Mouse (Mus musculus): Measurements from ENCODE around the gene Ipmk. TPM values are rescaled to one million over a fixed set of nuclear protein-coding genes. Genes with fewer than 3 reads are reported as not detected.

Gene Ipmk
- polyA plus RNA-seq, 1 experiment from 2014 or later: 21.0 TPM

DNA sequence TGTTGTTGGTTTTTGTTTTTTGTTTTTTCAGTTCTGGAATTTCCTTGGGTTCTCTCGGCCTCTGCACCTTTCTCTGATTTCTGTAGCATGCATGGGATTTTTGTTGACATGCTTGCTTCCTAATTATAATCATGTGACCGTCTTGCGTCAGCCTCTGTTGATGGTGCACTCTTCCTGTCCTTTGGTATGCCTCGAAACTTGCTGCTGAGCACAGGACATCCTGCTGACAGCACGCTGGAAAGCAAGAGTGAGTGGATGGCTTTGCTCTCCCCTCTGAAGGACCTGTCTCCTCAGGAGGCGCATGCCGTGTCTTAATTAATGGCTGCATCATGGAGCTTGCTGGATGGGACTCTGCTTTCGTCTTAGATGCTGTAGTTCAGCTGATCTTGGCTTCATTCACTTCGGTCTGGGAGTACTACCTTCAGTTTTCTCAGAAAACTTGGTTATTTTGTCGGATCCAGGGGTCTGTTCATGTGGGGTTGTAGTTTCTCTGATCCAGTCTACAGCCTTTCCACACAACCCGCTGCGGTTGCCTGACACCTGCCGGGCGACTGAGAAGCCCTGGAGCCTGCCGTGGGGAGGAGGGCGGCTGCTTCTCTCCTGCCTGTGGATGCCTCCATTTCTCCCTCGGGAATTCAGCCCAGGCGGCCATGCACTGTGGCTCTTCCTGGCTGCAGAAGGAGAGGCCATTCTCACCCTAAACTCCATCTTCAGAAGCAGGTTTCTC lies 14.4 kb downstream of the Ipmk start:
- ATAC-seq (replicated peaks; ENCODE audit: insufficient number of reproducible peaks, low FRiP score, low TSS enrichment, low read depth): no peak
- DNase-seq (ENCODE audit: low spot score): no peak
- Histone ChIP-seq H3K9me3 (replicated peaks; ENCODE audit: control insufficient read depth, low read length) (no peaks in the 10 kb centered on the region), H3K27ac (replicated peaks; ENCODE audit: low read depth, low read length) (no peak overlapping the region), H3K4me3 (ENCODE audit: low read depth, low read length) (no peak overlapping the region), H3K36me3 (replicated peaks; ENCODE audit: control insufficient read depth, insufficient read depth, low read depth, low read length) (no peaks in the 10 kb centered on the region), H3K4me1 (ENCODE audit: control insufficient read depth, insufficient read depth, low read length) (no peaks in the 10 kb centered on the region), H3K4me2 (ENCODE audit: low read depth, low read length) (no peak overlapping the region), H3K27me3 (ENCODE audit: control insufficient read depth, insufficient read depth, low read length) (no peaks in the 10 kb centered on the region), H3K9ac (replicated peaks; ENCODE audit: low read length) (no peak overlapping the region; the same call in 1 of the 2 replicates)
- WGBS: 19% methylated on average over 18 of the region's 18 CpGs

DNA sequence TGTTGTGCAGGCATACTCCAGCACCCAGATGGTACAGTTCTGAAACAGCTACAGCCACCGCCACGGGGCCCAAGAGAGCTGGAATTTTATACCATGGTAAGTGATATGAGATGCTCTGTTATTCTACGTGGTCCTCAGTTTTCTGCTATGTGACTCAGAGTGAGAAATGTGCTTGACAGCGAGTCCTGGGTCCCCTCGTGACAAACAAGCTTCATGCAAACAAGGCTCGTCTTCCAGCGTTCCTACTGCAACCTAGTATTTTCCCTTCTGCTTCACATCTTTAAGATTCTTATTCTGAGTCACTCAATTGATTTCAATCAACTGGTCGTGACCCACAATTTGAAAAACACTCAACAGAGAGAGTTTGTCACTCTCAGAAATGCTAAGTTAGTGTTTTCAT lies 15.9 kb downstream of the Ipmk start:
- ATAC-seq (replicated peaks; ENCODE audit: insufficient number of reproducible peaks, low FRiP score, low TSS enrichment, low read depth) (no peak), DNase-seq (ENCODE audit: low spot score) (no peak)
- Histone ChIP-seq H3K4me1 (ENCODE audit: control insufficient read depth, insufficient read depth, low read length) (no peaks in the 10 kb centered on the region), H3K9ac (replicated peaks; ENCODE audit: low read length) (no peak overlapping the region), H3K9me3 (replicated peaks; ENCODE audit: control insufficient read depth, low read length) (no peaks in the 10 kb centered on the region), H3K4me3 (ENCODE audit: low read depth, low read length) (no peak overlapping the region), H3K27me3 (ENCODE audit: control insufficient read depth, insufficient read depth, low read length) (no peaks in the 10 kb centered on the region), H3K36me3 (replicated peaks; ENCODE audit: control insufficient read depth, insufficient read depth, low read depth, low read length) (no peaks in the 10 kb centered on the region), H3K4me2 (ENCODE audit: low read depth, low read length) (no peak overlapping the region), H3K27ac (replicated peaks; ENCODE audit: low read depth, low read length) (no peak overlapping the region)
- 78% methylated on average over 8 of the region's 8 CpGs for WGBS

DNA sequence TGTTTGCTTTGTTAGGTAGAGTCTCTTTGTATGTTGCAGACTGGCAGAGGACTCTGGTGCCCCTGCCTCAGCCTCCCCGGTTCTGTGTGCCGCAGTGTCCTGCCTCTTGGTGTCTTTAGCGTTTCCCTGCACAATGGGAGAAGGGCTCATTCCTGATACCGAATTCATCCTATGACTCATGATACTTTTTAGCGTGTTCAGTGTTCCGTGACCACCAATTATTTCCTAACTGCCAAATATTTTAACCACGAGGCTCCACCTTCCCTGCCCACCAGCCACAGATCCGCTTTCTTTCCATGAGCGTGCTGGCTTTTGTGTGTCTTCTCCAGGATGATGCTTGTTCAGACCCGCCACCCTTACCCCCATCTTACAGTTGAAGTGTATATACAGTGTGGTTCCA lies 16.3 kb downstream of the Ipmk start:
- no peaks in the 10 kb centered on the region for H3K4me1 ChIP-seq (ENCODE audit: control insufficient read depth, insufficient read depth, low read length)
- no peak overlapping the region for H3K4me2 ChIP-seq (ENCODE audit: low read depth, low read length)
- no peaks in the 10 kb centered on the region for H3K27me3 ChIP-seq (ENCODE audit: control insufficient read depth, insufficient read depth, low read length)
- H3K27ac ChIP-seq (replicated peaks; ENCODE audit: low read depth, low read length): no peak overlapping the region
- DNase-seq (ENCODE audit: low spot score): no peak
- no peaks in the 10 kb centered on the region for H3K36me3 ChIP-seq (replicated peaks; ENCODE audit: control insufficient read depth, insufficient read depth, low read depth, low read length)
- H3K9me3 ChIP-seq (replicated peaks; ENCODE audit: control insufficient read depth, low read length): no peaks in the 10 kb centered on the region
- WGBS: 90% methylated on average over 10 of the region's 10 CpGs
- H3K9ac ChIP-seq (replicated peaks; ENCODE audit: low read length): no peak overlapping the region
- H3K4me3 ChIP-seq (ENCODE audit: low read depth, low read length): no peak overlapping the region
- ATAC-seq (replicated peaks; ENCODE audit: insufficient number of reproducible peaks, low FRiP score, low TSS enrichment, low read depth): no peak

DNA sequence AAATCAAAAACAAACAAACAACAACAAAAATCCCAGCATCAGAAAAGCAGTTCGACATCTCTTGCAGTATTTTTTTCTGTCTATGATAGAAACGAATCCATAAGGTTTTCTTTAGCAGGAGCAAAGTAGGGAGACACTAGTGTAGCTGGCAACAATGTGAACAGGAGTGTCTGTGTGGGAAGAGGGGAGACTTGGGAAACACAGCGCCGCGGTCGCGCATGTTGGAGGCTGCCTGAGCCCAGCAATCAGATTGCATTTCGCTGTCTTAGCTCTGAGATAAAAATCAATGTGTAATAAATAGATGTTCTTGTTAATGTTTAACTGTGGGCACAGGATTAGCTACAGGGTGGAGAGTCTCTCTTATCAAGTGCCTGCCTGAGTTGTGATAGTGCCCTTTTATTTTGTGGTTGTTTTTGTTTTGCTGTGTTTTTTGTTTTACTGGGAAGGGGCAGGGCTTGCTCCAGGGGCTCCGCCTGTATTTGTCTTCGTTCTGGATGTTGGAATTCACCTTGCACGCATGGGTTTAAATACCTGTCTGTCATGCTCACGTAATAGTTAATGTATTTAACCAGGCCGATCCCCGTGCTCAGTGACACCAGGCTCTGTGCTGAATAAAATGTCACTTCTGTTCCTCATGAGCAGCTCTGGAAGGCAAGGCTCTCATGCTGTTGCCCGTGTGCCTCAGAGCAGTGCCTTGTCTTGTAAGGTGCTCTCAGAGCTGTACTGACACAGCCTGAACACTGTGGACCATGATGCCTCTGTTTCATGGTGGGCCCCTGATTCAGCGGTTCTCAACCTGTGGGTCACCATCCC lies 20.8 kb downstream of the Ipmk start:
- H3K36me3 ChIP-seq (replicated peaks; ENCODE audit: control insufficient read depth, insufficient read depth, low read depth, low read length): no peaks in the 10 kb centered on the region
- no peak for ATAC-seq (replicated peaks; ENCODE audit: insufficient number of reproducible peaks, low FRiP score, low TSS enrichment, low read depth)

DNA sequence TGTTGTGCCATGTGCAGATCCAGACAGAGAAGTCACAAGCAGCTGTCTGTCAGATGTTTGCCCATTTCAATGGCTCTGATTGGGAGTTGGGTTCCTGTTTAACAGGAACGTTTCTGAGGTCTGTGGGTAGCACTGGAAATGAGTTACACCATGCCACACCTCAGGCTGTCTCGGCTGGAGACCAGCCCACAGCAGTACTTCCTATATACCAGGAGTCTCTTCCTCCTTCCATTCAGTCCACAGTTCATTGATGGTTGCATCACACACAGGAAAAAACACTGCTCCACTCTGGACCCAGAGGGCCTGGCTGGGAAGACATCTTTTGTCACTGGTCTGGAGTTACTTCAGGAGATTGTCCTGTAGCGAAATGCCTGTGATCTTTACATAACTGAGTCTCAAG lies 21.9 kb downstream of the Ipmk start:
- no peaks in the 10 kb centered on the region for H3K27me3 ChIP-seq (ENCODE audit: control insufficient read depth, insufficient read depth, low read length)
- no peaks in the 10 kb centered on the region for H3K4me1 ChIP-seq (ENCODE audit: control insufficient read depth, insufficient read depth, low read length)
- no peaks in the 10 kb centered on the region for H3K9me3 ChIP-seq (replicated peaks; ENCODE audit: control insufficient read depth, low read length)
- 83% methylated on average over 3 of the region's 3 CpGs for WGBS
- no peak for DNase-seq (ENCODE audit: low spot score)
- H3K9ac ChIP-seq (replicated peaks; ENCODE audit: low read length): no peak overlapping the region
- H3K36me3 ChIP-seq (replicated peaks; ENCODE audit: control insufficient read depth, insufficient read depth, low read depth, low read length): no peaks in the 10 kb centered on the region
- no peak overlapping the region for H3K27ac ChIP-seq (replicated peaks; ENCODE audit: low read depth, low read length)
- H3K4me2 ChIP-seq (ENCODE audit: low read depth, low read length): no peak overlapping the region
- H3K4me3 ChIP-seq (ENCODE audit: low read depth, low read length): no peak overlapping the region
- no peak for ATAC-seq (replicated peaks; ENCODE audit: insufficient number of reproducible peaks, low FRiP score, low TSS enrichment, low read depth)

More for the DNA sequence above, 20.8 kb downstream of the Ipmk start:
- no peak overlapping the region for H3K4me2 ChIP-seq (ENCODE audit: low read depth, low read length)
- no peaks in the 10 kb centered on the region for H3K4me1 ChIP-seq (ENCODE audit: control insufficient read depth, insufficient read depth, low read length)
- H3K9ac ChIP-seq (replicated peaks; ENCODE audit: low read length): no peak overlapping the region
- DNase-seq (ENCODE audit: low spot score): no peak
- 87% methylated on average over 16 of the region's 16 CpGs for WGBS
- H3K27me3 ChIP-seq (ENCODE audit: control insufficient read depth, insufficient read depth, low read length): no peaks in the 10 kb centered on the region
- no peak overlapping the region for H3K4me3 ChIP-seq (ENCODE audit: low read depth, low read length)
- no peaks in the 10 kb centered on the region for H3K9me3 ChIP-seq (replicated peaks; ENCODE audit: control insufficient read depth, low read length)
- H3K27ac ChIP-seq (replicated peaks; ENCODE audit: low read depth, low read length): no peak overlapping the region

DNA sequence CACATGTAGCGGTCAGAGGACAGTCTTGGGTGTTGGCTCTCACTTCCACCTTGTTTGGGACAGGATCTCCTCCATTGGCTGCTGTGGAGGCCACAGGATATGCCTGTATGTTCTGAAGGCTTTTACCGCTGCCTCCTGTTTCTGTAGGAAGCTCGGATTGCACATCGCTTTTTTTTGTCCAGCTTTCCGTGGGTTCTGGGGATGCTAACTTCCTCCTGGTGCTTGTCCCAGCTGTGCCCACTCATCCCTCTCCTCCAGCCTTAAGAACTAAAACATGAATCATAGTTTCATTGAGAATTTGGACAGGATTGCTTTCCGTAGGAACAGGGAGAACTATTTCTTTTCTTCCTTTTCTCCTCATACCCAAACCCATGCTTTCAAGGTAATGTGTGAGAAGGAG lies 24.3 kb downstream of the Ipmk start:
- ATAC-seq (replicated peaks; ENCODE audit: insufficient number of reproducible peaks, low FRiP score, low TSS enrichment, low read depth): no peak
- no peaks in the 10 kb centered on the region for H3K36me3 ChIP-seq (replicated peaks; ENCODE audit: control insufficient read depth, insufficient read depth, low read depth, low read length)
- no peaks in the 10 kb centered on the region for H3K9me3 ChIP-seq (replicated peaks; ENCODE audit: control insufficient read depth, low read length)
- no peaks in the 10 kb centered on the region for H3K27me3 ChIP-seq (ENCODE audit: control insufficient read depth, insufficient read depth, low read length)
- H3K9ac ChIP-seq (replicated peaks; ENCODE audit: low read length): no peak overlapping the region
- DNase-seq (ENCODE audit: low spot score): no peak
- H3K4me2 ChIP-seq (ENCODE audit: low read depth, low read length): no peak overlapping the region
- WGBS: 74% methylated on average over 6 of the region's 6 CpGs
- no peaks in the 10 kb centered on the region for H3K4me1 ChIP-seq (ENCODE audit: control insufficient read depth, insufficient read depth, low read length)
- H3K27ac ChIP-seq (replicated peaks; ENCODE audit: low read depth, low read length): no peak overlapping the region
- H3K4me3 ChIP-seq (ENCODE audit: low read depth, low read length): no peak overlapping the region

DNA sequence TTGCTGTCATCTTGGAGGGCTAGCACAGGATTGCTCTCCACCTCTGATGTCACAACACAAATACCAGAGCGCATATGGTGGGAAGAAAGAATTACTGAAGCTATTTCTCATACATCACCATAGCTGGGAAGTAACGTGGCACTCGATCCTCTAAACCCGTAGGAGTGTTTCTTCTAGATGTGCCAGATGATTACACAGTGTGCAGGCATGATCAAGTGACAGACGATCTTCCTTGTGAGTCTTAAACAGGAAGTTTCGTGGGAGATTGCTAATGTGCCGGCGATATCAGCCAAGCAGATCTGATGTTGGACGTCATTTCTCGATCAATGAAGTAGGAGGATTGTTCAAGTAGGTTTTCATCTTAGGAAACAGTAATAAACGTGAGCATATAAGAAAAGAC lies 26.1 kb downstream of the Ipmk start:
- Histone ChIP-seq H3K27me3 (ENCODE audit: control insufficient read depth, insufficient read depth, low read length) (no peaks in the 10 kb centered on the region), H3K36me3 (replicated peaks; ENCODE audit: control insufficient read depth, insufficient read depth, low read depth, low read length) (no peaks in the 10 kb centered on the region), H3K4me3 (ENCODE audit: low read depth, low read length) (no peak overlapping the region), H3K27ac (replicated peaks; ENCODE audit: low read depth, low read length) (no peak overlapping the region), H3K4me2 (ENCODE audit: low read depth, low read length) (no peak overlapping the region), H3K9ac (replicated peaks; ENCODE audit: low read length) (no peak overlapping the region), H3K4me1 (ENCODE audit: control insufficient read depth, insufficient read depth, low read length) (no peaks in the 10 kb centered on the region), H3K9me3 (replicated peaks; ENCODE audit: control insufficient read depth, low read length) (no peaks in the 10 kb centered on the region)
- DNase-seq (ENCODE audit: low spot score): no peak
- ATAC-seq (replicated peaks; ENCODE audit: insufficient number of reproducible peaks, low FRiP score, low TSS enrichment, low read depth): no peak
- WGBS: 86% methylated on average over 11 of the region's 11 CpGs

DNA sequence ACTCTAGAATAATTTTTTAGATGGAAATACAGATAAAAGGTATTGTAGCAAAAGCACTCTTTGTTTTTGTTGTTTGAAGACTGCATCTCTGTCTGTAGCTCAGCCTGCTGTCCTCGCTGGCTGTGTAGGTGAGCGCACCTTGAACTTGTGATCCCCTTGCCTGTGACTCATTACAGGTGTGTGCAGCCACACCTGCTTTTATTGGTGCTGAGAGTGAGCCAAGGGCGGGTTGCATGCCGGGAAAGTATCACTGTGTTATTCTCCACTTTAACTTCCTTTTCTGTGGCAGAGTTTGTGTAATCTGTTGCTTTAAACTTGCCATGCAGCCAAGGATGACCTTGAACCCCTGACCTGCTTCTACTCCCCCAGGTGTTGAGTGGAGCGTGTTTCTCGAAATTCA lies 28.5 kb downstream of the Ipmk start:
- Histone ChIP-seq H3K9me3 (replicated peaks; ENCODE audit: control insufficient read depth, low read length) (no peaks in the 10 kb centered on the region), H3K9ac (replicated peaks; ENCODE audit: low read length) (no peak overlapping the region), H3K36me3 (replicated peaks; ENCODE audit: control insufficient read depth, insufficient read depth, low read depth, low read length) (no peaks in the 10 kb centered on the region), H3K27ac (replicated peaks; ENCODE audit: low read depth, low read length) (no peak overlapping the region), H3K27me3 (ENCODE audit: control insufficient read depth, insufficient read depth, low read length) (no peaks in the 10 kb centered on the region), H3K4me3 (ENCODE audit: low read depth, low read length) (no peak overlapping the region), H3K4me1 (ENCODE audit: control insufficient read depth, insufficient read depth, low read length) (no peaks in the 10 kb centered on the region), H3K4me2 (ENCODE audit: low read depth, low read length) (no peak overlapping the region)
- 90% methylated on average over 6 of the region's 6 CpGs for WGBS
- no peak for DNase-seq (ENCODE audit: low spot score)
- no peak for ATAC-seq (replicated peaks; ENCODE audit: insufficient number of reproducible peaks, low FRiP score, low TSS enrichment, low read depth)
